Mouse (Mus musculus) E14TG2a.4 (cell line): Measurements from ENCODE around the gene Gm47283.
"Not testable (repeated sequence)": the region's sequence is repeated elsewhere in the genome, so short reads cannot be mapped to it uniquely, and the experiment has no call there.

Experiments used
- H3K27me3 ChIP-seq: 2 replicates; pipeline ENCODE4 v1.6.1; 2014; ENCODE audit warnings: low read length, control low read depth; ENCODE audit not compliant: insufficient read depth
- H3K36me3 ChIP-seq: 2 replicates; pipeline ENCODE4 v1.6.1; 2014; ENCODE audit warnings: low read length, control low read depth; ENCODE audit not compliant: insufficient read depth
- H3K4me1 ChIP-seq: replicated peaks from 2 replicates; pipeline ENCODE4 v1.6.1; 2014; ENCODE audit warnings: low read depth, low read length, control low read depth
- H3K4me3 ChIP-seq: replicated peaks from 2 replicates; pipeline ENCODE4 v1.5.1; 2014; ENCODE audit warnings: mild to moderate bottlenecking, low read length
- H3K9me3 ChIP-seq: 2 replicates; pipeline ENCODE4 v1.6.1; 2014; ENCODE audit warnings: low read length, control low read depth
- CTCF ChIP-seq: conservative IDR thresholded peaks from 2 replicates; pipeline ENCODE4 v1.5.1; 2014; ENCODE audit warnings: low read length
- NANOG ChIP-seq: IDR thresholded peaks from 2 replicates; pipeline ENCODE4 v1.6.1; 2014; ENCODE audit warnings: borderline replicate concordance, low read length, mixed read lengths
- POU5F1 ChIP-seq: IDR thresholded peaks from 2 replicates; pipeline ENCODE4 v1.6.1; 2014; ENCODE audit warnings: low read length, borderline replicate concordance

Gene Gm47283

DNA sequence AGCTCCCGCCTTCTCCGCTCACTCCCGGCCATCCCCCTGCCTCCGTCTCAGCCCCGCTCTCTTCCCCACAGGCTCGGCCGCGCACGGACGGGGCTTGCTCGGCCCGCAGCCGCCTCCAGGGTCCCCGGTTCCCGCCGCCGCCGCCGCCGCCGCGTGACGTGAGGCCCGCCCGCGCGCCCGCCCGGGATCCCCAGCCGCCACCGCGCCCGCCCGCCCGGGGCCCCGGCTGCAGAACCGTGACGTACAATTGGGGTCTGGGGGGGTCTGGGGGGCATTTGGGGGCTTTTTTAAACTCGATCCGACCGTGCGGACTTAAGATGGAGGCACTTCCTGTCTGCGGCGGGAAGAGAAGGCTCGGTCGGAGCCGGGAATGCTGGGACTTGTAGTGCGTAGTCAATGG, at the start of gene Gm47283:
TSS of gene Gm47283 (plus strand) at position 301 of the 400 bp plus-strand sequence.
- not testable (repeated sequence) for H3K27me3 ChIP-seq, H3K36me3 ChIP-seq, H3K9me3 ChIP-seq, H3K4me1 ChIP-seq, H3K4me3 ChIP-seq

GRCm38 (mm10) chrY:90735181-90735895, 49.2 kb upstream of the Gm47283 start:
- Histone ChIP-seq H3K9me3 (peaks cover 85% of the 10 kb centered on the region), H3K4me3 (0 out of 2 replicates have a peak overlapping the region, but pooled peaks have one; percentile 3), H3K36me3 (peaks cover 58% of the 10 kb centered on the region)
- H3K4me1 ChIP-seq, H3K27me3 ChIP-seq: not testable (repeated sequence)

- H3K27me3 ChIP-seq, H3K4me1 ChIP-seq: not testable (repeated sequence)
- H3K4me3 ChIP-seq = 0 out of 2 replicates have a peak overlapping the region, but pooled peaks have one; percentile 8
- H3K36me3 ChIP-seq = peaks cover 61% of the 10 kb centered on the region
- peaks cover 87% of the 10 kb centered on the region for H3K9me3 ChIP-seq
Measured at GRCm38 (mm10) chrY:90736217-90737000, 48.1 kb upstream of the Gm47283 start.

- no peak for TF ChIP-seq CTCF
- no peak for TF ChIP-seq POU5F1
- TF ChIP-seq NANOG = no peak
- Histone ChIP-seq H3K4me1 (no peaks in the 10 kb centered on the region), H3K4me3 (0 out of 2 replicates have a peak overlapping the region, but pooled peaks have one; percentile 17), H3K9me3 (peaks cover 91% of the 10 kb centered on the region), H3K36me3 (peaks cover 69% of the 10 kb centered on the region), H3K27me3 (no peaks in the 10 kb centered on the region)
Measured at GRCm38 (mm10) chrY:90737606-90738430, 46.7 kb upstream of the Gm47283 start.

GRCm38 (mm10) chrY:90738431-90738680, 46.2 kb upstream of the Gm47283 start:
- Histone ChIP-seq H3K4me1 (no peaks in the 10 kb centered on the region), H3K36me3 (peaks cover 72% of the 10 kb centered on the region), H3K4me3 (peak overlapping the region; percentile 17; the same call in 1 of the 2 replicates), H3K27me3 (no peaks in the 10 kb centered on the region), H3K9me3 (peaks cover 94% of the 10 kb centered on the region)
- no peak for TF ChIP-seq POU5F1
- no peak for TF ChIP-seq CTCF
- no peak for TF ChIP-seq NANOG

DNA sequence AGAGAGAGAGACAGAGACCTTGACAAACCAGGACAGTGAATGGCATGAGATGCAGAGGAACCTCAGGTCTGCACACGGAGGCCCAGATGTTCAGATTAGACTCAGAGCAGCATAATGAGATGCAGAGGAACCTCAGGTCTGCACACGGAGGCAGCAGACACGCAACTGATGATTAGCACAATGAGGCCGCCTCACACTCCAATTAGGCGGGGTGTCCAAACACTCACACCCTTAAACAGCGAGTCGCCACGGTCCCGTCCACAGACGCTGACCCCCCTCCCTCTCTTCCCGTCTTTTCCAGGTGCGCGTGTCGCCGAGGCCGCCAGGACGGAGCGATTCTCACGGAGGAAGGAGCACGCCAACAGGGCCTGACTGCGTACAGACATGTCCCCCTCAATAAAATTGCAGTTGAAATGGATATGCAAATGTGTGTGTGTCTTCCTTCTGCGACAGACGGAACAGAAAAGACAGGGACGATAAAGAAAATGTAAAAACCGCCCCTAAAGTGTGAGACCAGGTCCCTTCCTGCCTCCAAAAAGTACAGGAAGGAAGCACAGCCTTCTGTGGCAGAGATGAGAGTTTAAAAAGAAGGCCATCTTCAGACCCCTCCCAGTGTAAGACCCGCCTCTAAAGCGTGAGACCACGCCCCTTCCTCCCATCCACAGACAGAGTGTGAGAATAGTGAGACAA, 45.6 kb upstream of the Gm47283 start:
- H3K27me3 ChIP-seq, H3K4me1 ChIP-seq: not testable (repeated sequence)
- peaks cover 68% of the 10 kb centered on the region for H3K36me3 ChIP-seq
- peaks cover 92% of the 10 kb centered on the region for H3K9me3 ChIP-seq
- peak overlapping the region; percentile 17 for H3K4me3 ChIP-seq

- peaks cover 92% of the 10 kb centered on the region for H3K9me3 ChIP-seq
Measured at GRCm38 (mm10) chrY:90739531-90740012, 45.0 kb upstream of the Gm47283 start.

GRCm38 (mm10) chrY:90740013-90740561, 44.5 kb upstream of the Gm47283 start:
- no peak for TF ChIP-seq NANOG
- no peak for TF ChIP-seq CTCF
- TF ChIP-seq POU5F1 = no peak

More at GRCm38 (mm10) chrY:90739531-90740012, 45.0 kb upstream of the Gm47283 start:
- not testable (repeated sequence) for H3K27me3 ChIP-seq, H3K4me1 ChIP-seq
- peak overlapping the region; percentile 17 for H3K4me3 ChIP-seq
- peaks cover 68% of the 10 kb centered on the region for H3K36me3 ChIP-seq

GRCm38 (mm10) chrY:90741006-90741405, 43.5 kb upstream of the Gm47283 start:
- Histone ChIP-seq H3K4me3 (peak overlapping the region; percentile 50), H3K9me3 (peaks cover 90% of the 10 kb centered on the region), H3K36me3 (peaks cover 69% of the 10 kb centered on the region)
- not testable (repeated sequence) for H3K27me3 ChIP-seq, H3K4me1 ChIP-seq

More at GRCm38 (mm10) chrY:90740013-90740561, 44.5 kb upstream of the Gm47283 start:
- Histone ChIP-seq H3K4me3 (peak overlapping the region; percentile 17), H3K4me1 (no peaks in the 10 kb centered on the region), H3K36me3 (peaks cover 69% of the 10 kb centered on the region), H3K27me3 (no peaks in the 10 kb centered on the region), H3K9me3 (peaks cover 92% of the 10 kb centered on the region)

DNA sequence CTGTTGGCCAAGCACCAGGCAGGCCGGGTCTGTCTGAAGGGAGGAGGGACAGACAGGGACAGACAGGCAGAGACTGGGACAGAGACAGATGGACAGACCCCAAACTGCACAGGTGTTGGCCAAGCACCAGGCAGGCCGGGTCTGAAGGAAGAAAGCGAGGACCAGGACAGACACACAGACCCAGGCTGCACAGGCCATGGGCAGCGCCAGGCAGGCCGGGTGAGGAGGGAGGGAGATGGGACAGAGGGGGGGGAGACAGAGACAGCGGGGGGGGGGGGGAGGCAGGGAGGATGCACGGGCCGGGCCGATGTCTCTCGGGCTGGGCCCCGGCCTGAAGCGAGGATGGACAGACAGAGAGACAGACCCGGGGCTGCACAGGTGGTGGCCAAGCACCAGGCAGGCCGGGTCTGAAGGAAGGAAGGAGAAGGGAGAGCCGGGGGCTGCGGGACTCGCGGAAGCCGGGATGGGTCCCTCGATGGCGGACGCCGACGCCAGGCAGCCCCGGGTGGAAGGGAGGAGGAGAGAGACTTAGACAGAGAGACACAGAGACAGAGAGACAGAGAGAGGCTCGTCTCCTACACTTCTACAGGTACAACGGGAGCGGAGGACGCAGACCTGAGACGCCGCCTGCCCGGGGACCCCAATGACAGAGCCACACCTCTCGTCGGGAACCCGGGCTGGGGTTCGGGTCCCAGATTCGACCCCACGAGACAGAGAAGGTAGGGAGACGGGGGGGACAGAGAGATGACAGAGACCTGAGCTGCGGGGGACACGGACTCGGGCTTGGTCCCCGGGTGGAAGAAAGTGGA, 42.9 kb upstream of the Gm47283 start:
- H3K9me3 ChIP-seq = peaks cover 84% of the 10 kb centered on the region
- peak overlapping the region; percentile 50 for H3K4me3 ChIP-seq
- not testable (repeated sequence) for H3K27me3 ChIP-seq, H3K4me1 ChIP-seq
- peaks cover 66% of the 10 kb centered on the region for H3K36me3 ChIP-seq

GRCm38 (mm10) chrY:90742261-90743052, 42.1 kb upstream of the Gm47283 start:
- peak overlapping the region; percentile 50; the same call in 1 of the 2 replicates for H3K4me3 ChIP-seq
- peaks cover 77% of the 10 kb centered on the region for H3K9me3 ChIP-seq
- not testable (repeated sequence) for H3K27me3 ChIP-seq, H3K4me1 ChIP-seq
- H3K36me3 ChIP-seq = peaks cover 64% of the 10 kb centered on the region
